Mouse (Mus musculus) embryonic fibroblast, embryonic 13.5 days (primary cell): Measurements from ENCODE around the gene Unkl.
A peak's percentile ranks its signal among the peaks of the same experiment; 100 is the strongest.

Experiments used
- CTCF ChIP-seq: IDR thresholded peaks from 2 replicates; pipeline ENCODE4 v1.5.1; 2011; ENCODE audit warnings: mild to moderate bottlenecking, control low read depth, low read length, moderate library complexity, borderline replicate concordance; ENCODE audit not compliant: insufficient read depth
- POLR2A ChIP-seq: IDR thresholded peaks from 2 replicates; pipeline ENCODE4 v1.6.1; 2011; ENCODE audit warnings: low read depth, mild to moderate bottlenecking, control low read depth, low read length, moderate library complexity

DNA sequence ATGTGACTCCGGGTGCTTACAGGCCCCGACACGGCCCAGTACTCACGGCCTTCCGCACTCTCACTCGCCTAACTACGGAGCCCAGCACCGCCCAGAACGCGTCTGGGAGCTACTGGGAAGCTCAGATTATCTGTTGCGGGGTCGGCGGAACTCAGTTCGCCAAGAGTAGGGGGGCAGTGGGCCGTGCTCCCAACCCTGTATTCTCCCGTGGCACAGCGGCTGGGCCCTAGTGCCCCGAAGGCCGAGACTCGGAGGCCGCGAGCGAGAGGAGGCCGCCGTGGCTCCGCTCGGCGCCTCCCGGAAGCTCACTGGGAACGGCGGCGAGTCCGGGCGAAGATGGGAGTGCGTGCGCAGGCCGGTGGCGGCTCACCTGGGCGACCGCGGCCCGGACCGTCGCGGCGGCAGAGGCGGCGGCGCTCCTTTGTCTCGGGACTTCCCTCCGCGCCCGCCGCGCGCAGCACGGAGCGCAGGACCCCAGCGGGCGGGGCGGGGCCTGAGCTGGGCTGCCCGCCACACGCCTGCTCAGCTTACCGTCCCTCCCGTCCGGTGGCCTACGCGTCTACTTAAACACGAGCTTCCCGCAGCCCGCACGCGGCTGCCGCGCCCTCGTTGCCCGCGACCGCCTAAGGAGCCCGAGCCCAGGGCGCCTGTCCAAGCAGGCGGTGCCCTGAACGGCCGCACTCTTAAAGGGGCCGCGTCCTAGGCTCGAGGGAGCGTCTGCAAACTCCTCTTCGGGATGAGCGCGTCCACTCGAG is 84.9 kb downstream of the Unkl start:
- TF ChIP-seq POLR2A (peak; percentile 57; the same call in 1 of the 2 replicates), CTCF (no peak)
